In the genomic region with DNA sequence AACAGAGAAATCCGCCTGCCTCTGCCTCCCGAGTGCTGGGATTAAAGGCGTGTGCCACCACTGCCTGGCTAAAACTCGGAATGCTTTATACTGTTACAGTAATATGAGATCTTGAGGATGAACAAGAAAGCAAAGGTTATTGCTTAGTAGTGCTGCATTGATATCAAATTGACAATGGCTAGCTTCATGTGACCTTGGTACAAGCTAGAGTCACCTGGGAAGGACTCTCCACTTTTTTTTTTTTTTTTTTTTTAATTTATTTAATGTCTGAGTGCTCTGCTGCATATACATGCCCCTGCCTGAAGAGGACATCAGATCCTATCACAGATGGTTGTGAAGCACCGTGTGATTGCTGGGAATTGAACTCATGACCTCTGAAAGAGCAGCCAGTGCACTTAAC, we compare ENCODE assay signal across 35 mouse cellular contexts.
"Had no signal": no experiment of that assay in that cellular context is flagged by ENCODE, and none has a peak within 500 bp of the region (broad histone marks: within the 10 kb centered on the region; RNA-seq: fewer than 3 reads in every experiment).

No protein-coding gene starts in this region.

- H3K4me1 ChIP-seq: heart, embryonic 10.5 days; heart, embryonic 12.5 days; heart, embryonic 13.5 days; heart, embryonic 15.5 days; hindbrain, embryonic 10.5 days; hindbrain, embryonic 12.5 days; hindbrain, embryonic 13.5 days; hindbrain, embryonic 15.5 days; intestine, embryonic 15.5 days; kidney, embryonic 15.5 days had no signal

- H3K9ac ChIP-seq: heart, embryonic 12.5 days; heart, embryonic 13.5 days; heart, embryonic 15.5 days; hindbrain, embryonic 12.5 days; hindbrain, embryonic 13.5 days; hindbrain, embryonic 14.5 days; hindbrain, embryonic 15.5 days; intestine, embryonic 15.5 days; kidney, embryonic 15.5 days had no signal

- H3K4me3 ChIP-seq: heart, embryonic 10.5 days; heart, embryonic 12.5 days; heart, embryonic 13.5 days; heart, embryonic 15.5 days; hindbrain, embryonic 10.5 days; hindbrain, embryonic 12.5 days; hindbrain, embryonic 13.5 days; hindbrain, embryonic 15.5 days; intestine, embryonic 15.5 days; kidney, embryonic 15.5 days; layer of hippocampus, adult 2 months had no signal

- DNase-seq: heart, postnatal 10 days; heart, postnatal 14 days; heart, postnatal 36 days; heart, postnatal 4 days; kidney, adult 11 months; kidney, adult 18-20 months; kidney, adult 2 months; kidney, adult 8-10 months; kidney, adult 9 months; kidney, postnatal 10 days; kidney, postnatal 14 days; kidney, postnatal 25 days; kidney, postnatal 36 days; kidney, postnatal 4 days; layer of hippocampus, adult 9-11 months; layer of hippocampus, postnatal 36 days had no signal

- H3K27me3 ChIP-seq: heart, embryonic 12.5 days; heart, embryonic 13.5 days; heart, embryonic 15.5 days; hindbrain, embryonic 12.5 days; hindbrain, embryonic 13.5 days; hindbrain, embryonic 15.5 days; intestine, embryonic 15.5 days; kidney, embryonic 15.5 days had no signal

- H3K27ac ChIP-seq: heart, embryonic 10.5 days; heart, embryonic 13.5 days; heart, embryonic 15.5 days; hindbrain, embryonic 10.5 days; hindbrain, embryonic 12.5 days; hindbrain, embryonic 13.5 days; hindbrain, embryonic 14.5 days; hindbrain, embryonic 15.5 days; hindbrain, postnatal 0 days; intestine, embryonic 15.5 days; kidney, embryonic 15.5 days; kidney, postnatal 0 days; layer of hippocampus, adult 2 months had no signal

- ATAC-seq: hindbrain, embryonic 16.5 days; hindbrain, postnatal 0 days; inflammation-experienced regulatory T-cells, adult 6 months; intestine, embryonic 15.5 days; intestine, embryonic 16.5 days; intestine, postnatal 0 days had no signal

- H3K4me2 ChIP-seq: heart, embryonic 11.5 days; heart, embryonic 12.5 days; heart, embryonic 13.5 days; heart, embryonic 15.5 days; hindbrain, embryonic 12.5 days; hindbrain, embryonic 13.5 days; hindbrain, embryonic 14.5 days; hindbrain, embryonic 15.5 days; intestine, embryonic 15.5 days; kidney, embryonic 15.5 days had no signal

- H3K9me3 ChIP-seq: heart, embryonic 15.5 days; hindbrain, embryonic 15.5 days; intestine, embryonic 15.5 days; kidney, embryonic 15.5 days had no signal
